Mouse (Mus musculus): ENCODE measurements around the gene Tmtc1.

Tmtc1 gene

GRCm38 (mm10) chr6:148358580-148359246 lies 85.5 kb downstream of the Tmtc1 start:
- peaks cover 28% of the 10 kb centered on the region for H3K36me3 ChIP-seq (ENCODE audit: insufficient read depth, low read length)
- H3K4me1 ChIP-seq (replicated peaks; ENCODE audit: low read depth, low read length): peaks cover 25% of the 10 kb centered on the region
- TF ChIP-seq NANOG (IDR thresholded peaks at IDR 0.05; ENCODE audit: borderline replicate concordance, low read length): no peak
- TF ChIP-seq POU5F1 (IDR thresholded peaks at IDR 0.05; ENCODE audit: borderline replicate concordance, low read length): no peak
- no peak for TF ChIP-seq CTCF (conservative IDR thresholded peaks at IDR 0.05; ENCODE audit: low read length)
- no peaks in the 10 kb centered on the region for H3K9me3 ChIP-seq (ENCODE audit: low read length)
- no peaks in the 10 kb centered on the region for H3K27me3 ChIP-seq (ENCODE audit: insufficient read depth, low read length)
- peak overlapping the region; percentile 75 for H3K4me3 ChIP-seq (replicated peaks; ENCODE audit: low read length)

GRCm38 (mm10) chr6:148356141-148356540 lies 88.0 kb downstream of the Tmtc1 start:
- H3K27me3 ChIP-seq (ENCODE audit: insufficient read depth, low read length): no peaks in the 10 kb centered on the region
- peaks cover 28% of the 10 kb centered on the region for H3K36me3 ChIP-seq (ENCODE audit: insufficient read depth, low read length)
- TF ChIP-seq NANOG (IDR thresholded peaks at IDR 0.05; ENCODE audit: borderline replicate concordance, low read length) (no peak), POU5F1 (IDR thresholded peaks at IDR 0.05; ENCODE audit: borderline replicate concordance, low read length) (no peak), CTCF (conservative IDR thresholded peaks at IDR 0.05; ENCODE audit: low read length) (no peak)
- H3K9me3 ChIP-seq (ENCODE audit: low read length): no peaks in the 10 kb centered on the region
- H3K4me1 ChIP-seq (replicated peaks; ENCODE audit: low read depth, low read length): peaks cover 30% of the 10 kb centered on the region
- peak overlapping the region; percentile 94 for H3K4me3 ChIP-seq (replicated peaks; ENCODE audit: low read length)

- TF ChIP-seq POU5F1 (IDR thresholded peaks at IDR 0.05; ENCODE audit: borderline replicate concordance, low read length) (no peak), CTCF (conservative IDR thresholded peaks at IDR 0.05; ENCODE audit: low read length) (peak; percentile 58), NANOG (IDR thresholded peaks at IDR 0.05; ENCODE audit: borderline replicate concordance, low read length) (no peak)
- no peaks in the 10 kb centered on the region for H3K27me3 ChIP-seq (ENCODE audit: insufficient read depth, low read length)
- peak overlapping the region; percentile 94 for H3K4me3 ChIP-seq (replicated peaks; ENCODE audit: low read length)
- no peaks in the 10 kb centered on the region for H3K9me3 ChIP-seq (ENCODE audit: low read length)
- peaks cover 30% of the 10 kb centered on the region for H3K4me1 ChIP-seq (replicated peaks; ENCODE audit: low read depth, low read length)
- peaks cover 28% of the 10 kb centered on the region for H3K36me3 ChIP-seq (ENCODE audit: insufficient read depth, low read length)
Observed at GRCm38 (mm10) chr6:148354509-148355474, 89.4 kb downstream of the Tmtc1 start.

GRCm38 (mm10) chr6:148354151-148354508 lies 90.1 kb downstream of the Tmtc1 start:
- Histone ChIP-seq H3K9me3 (ENCODE audit: low read length) (no peaks in the 10 kb centered on the region), H3K4me3 (replicated peaks; ENCODE audit: low read length) (peak overlapping the region; percentile 94), H3K4me1 (replicated peaks; ENCODE audit: low read depth, low read length) (peaks cover 28% of the 10 kb centered on the region), H3K27me3 (ENCODE audit: insufficient read depth, low read length) (no peaks in the 10 kb centered on the region), H3K36me3 (ENCODE audit: insufficient read depth, low read length) (peaks cover 28% of the 10 kb centered on the region)
- TF ChIP-seq NANOG (IDR thresholded peaks at IDR 0.05; ENCODE audit: borderline replicate concordance, low read length) (no peak), POU5F1 (IDR thresholded peaks at IDR 0.05; ENCODE audit: borderline replicate concordance, low read length) (no peak), CTCF (conservative IDR thresholded peaks at IDR 0.05; ENCODE audit: low read length) (no peak)

- TF ChIP-seq POU5F1 (IDR thresholded peaks at IDR 0.05; ENCODE audit: borderline replicate concordance, low read length): no peak
- no peak for TF ChIP-seq NANOG (IDR thresholded peaks at IDR 0.05; ENCODE audit: borderline replicate concordance, low read length)
- no peak for TF ChIP-seq CTCF (conservative IDR thresholded peaks at IDR 0.05; ENCODE audit: low read length)
- H3K4me1 ChIP-seq (replicated peaks; ENCODE audit: low read depth, low read length): no peaks in the 10 kb centered on the region
- H3K9me3 ChIP-seq (ENCODE audit: low read length): no peaks in the 10 kb centered on the region
- H3K36me3 ChIP-seq (ENCODE audit: insufficient read depth, low read length): no peaks in the 10 kb centered on the region
- no peak overlapping the region for H3K4me3 ChIP-seq (replicated peaks; ENCODE audit: low read length)
- H3K27me3 ChIP-seq (ENCODE audit: insufficient read depth, low read length): no peaks in the 10 kb centered on the region
Observed at GRCm38 (mm10) chr6:148345001-148345400, 99.2 kb downstream of the Tmtc1 start.

GRCm38 (mm10) chr6:148342191-148342590 lies 102.0 kb downstream of the Tmtc1 start:
- Histone ChIP-seq H3K4me1 (replicated peaks; ENCODE audit: low read depth, low read length) (peaks cover 21% of the 10 kb centered on the region), H3K36me3 (ENCODE audit: insufficient read depth, low read length) (no peaks in the 10 kb centered on the region), H3K9me3 (ENCODE audit: low read length) (no peaks in the 10 kb centered on the region), H3K27me3 (ENCODE audit: insufficient read depth, low read length) (no peaks in the 10 kb centered on the region), H3K4me3 (replicated peaks; ENCODE audit: low read length) (no peak overlapping the region)
- no peak for TF ChIP-seq CTCF (conservative IDR thresholded peaks at IDR 0.05; ENCODE audit: low read length)
- no peak for TF ChIP-seq POU5F1 (IDR thresholded peaks at IDR 0.05; ENCODE audit: borderline replicate concordance, low read length)
- no peak for TF ChIP-seq NANOG (IDR thresholded peaks at IDR 0.05; ENCODE audit: borderline replicate concordance, low read length)

- H3K9me3 ChIP-seq (ENCODE audit: low read length): no peaks in the 10 kb centered on the region
- H3K36me3 ChIP-seq (ENCODE audit: insufficient read depth, low read length): no peaks in the 10 kb centered on the region
- no peaks in the 10 kb centered on the region for H3K27me3 ChIP-seq (ENCODE audit: insufficient read depth, low read length)
- TF ChIP-seq CTCF (conservative IDR thresholded peaks at IDR 0.05; ENCODE audit: low read length) (no peak), POU5F1 (IDR thresholded peaks at IDR 0.05; ENCODE audit: borderline replicate concordance, low read length) (no peak), NANOG (IDR thresholded peaks at IDR 0.05; ENCODE audit: borderline replicate concordance, low read length) (no peak)
- peaks cover 25% of the 10 kb centered on the region for H3K4me1 ChIP-seq (replicated peaks; ENCODE audit: low read depth, low read length)
- H3K4me3 ChIP-seq (replicated peaks; ENCODE audit: low read length): no peak overlapping the region
Observed at GRCm38 (mm10) chr6:148341765-148342164, 102.4 kb downstream of the Tmtc1 start.

GRCm38 (mm10) chr6:148338326-148338957 lies 105.7 kb downstream of the Tmtc1 start:
- H3K9me3 ChIP-seq (ENCODE audit: low read length): no peaks in the 10 kb centered on the region
- peaks cover 14% of the 10 kb centered on the region for H3K36me3 ChIP-seq (ENCODE audit: insufficient read depth, low read length)
- no peaks in the 10 kb centered on the region for H3K27me3 ChIP-seq (ENCODE audit: insufficient read depth, low read length)
- TF ChIP-seq CTCF (conservative IDR thresholded peaks at IDR 0.05; ENCODE audit: low read length) (no peak), POU5F1 (IDR thresholded peaks at IDR 0.05; ENCODE audit: borderline replicate concordance, low read length) (peak; percentile 44; the same call in 1 of the 2 replicates)
- peaks cover 25% of the 10 kb centered on the region for H3K4me1 ChIP-seq (replicated peaks; ENCODE audit: low read depth, low read length)
- no peak overlapping the region for H3K4me3 ChIP-seq (replicated peaks; ENCODE audit: low read length)

Data from E14TG2a.4 (cell line).